Mouse (Mus musculus): ENCODE measurements at regions not wholly inside any gene's neighbourhood (a gene's known extent, or its start where the extent isn't known, plus 50 kb on each side); places are given as distances from the start of the nearest gene placed in this dataset.

GRCm38 (mm10) chr11:84660877-84661276 lies 135.5 kb upstream of the Lhx1 start:
- Histone ChIP-seq H3K4me3 (no peak overlapping the region), H3K9me3 (no peaks in the 10 kb centered on the region), H3K9ac (no peak overlapping the region), H3K27me3 (no peaks in the 10 kb centered on the region), H3K36me3 (no peaks in the 10 kb centered on the region), H3K27ac (no peak overlapping the region), H3K4me1 (peaks cover 8% of the 10 kb centered on the region; the same call in 1 of the 2 replicates), H3K4me2 (replicated peaks) (no peak overlapping the region)
- WGBS, result 2% methylated on average over 8 of the region's 8 CpGs
- ATAC-seq (ENCODE audit: insufficient number of reproducible peaks, insufficient read depth, low FRiP score, low TSS enrichment), result 0 out of 2 replicates have a peak, but pooled peaks have one; percentile 28

GRCm38 (mm10) chr11:84659370-84659937 lies 134.1 kb upstream of the Lhx1 start:
- Histone ChIP-seq H3K4me2 (replicated peaks) (no peak overlapping the region), H3K4me1 (peaks cover 8% of the 10 kb centered on the region; the same call in 1 of the 2 replicates), H3K9me3 (no peaks in the 10 kb centered on the region), H3K27me3 (no peaks in the 10 kb centered on the region), H3K27ac (no peak overlapping the region), H3K36me3 (no peaks in the 10 kb centered on the region), H3K9ac (no peak overlapping the region), H3K4me3 (no peak overlapping the region)
- ATAC-seq (ENCODE audit: insufficient number of reproducible peaks, insufficient read depth, low FRiP score, low TSS enrichment), result no peak
- WGBS, result 71% methylated on average over 7 of the region's 7 CpGs

- Histone ChIP-seq H3K27me3 (peaks cover 6% of the 10 kb centered on the region), H3K27ac (no peak overlapping the region), H3K4me3 (no peak overlapping the region), H3K36me3 (no peaks in the 10 kb centered on the region), H3K9ac (no peak overlapping the region), H3K4me2 (replicated peaks) (no peak overlapping the region), H3K4me1 (peaks cover 4% of the 10 kb centered on the region; the same call in 1 of the 2 replicates), H3K9me3 (no peaks in the 10 kb centered on the region)
- no peak for ATAC-seq (ENCODE audit: insufficient number of reproducible peaks, insufficient read depth, low FRiP score, low TSS enrichment)
- WGBS, result 26% methylated on average over 8 of the region's 8 CpGs
Measured at GRCm38 (mm10) chr11:84653481-84653880, 128.1 kb upstream of the Lhx1 start.

- H3K4me3 ChIP-seq, result no peak overlapping the region
- ATAC-seq (ENCODE audit: insufficient number of reproducible peaks, insufficient read depth, low FRiP score, low TSS enrichment), result no peak
- no peak overlapping the region for H3K27ac ChIP-seq
- peaks cover 4% of the 10 kb centered on the region; the same call in 1 of the 2 replicates for H3K4me1 ChIP-seq
- H3K9ac ChIP-seq, result no peak overlapping the region
- peaks cover 17% of the 10 kb centered on the region for H3K27me3 ChIP-seq
- peaks cover 5% of the 10 kb centered on the region; the same call in 1 of the 2 replicates for H3K9me3 ChIP-seq
- no peak overlapping the region for H3K4me2 ChIP-seq (replicated peaks)
- 94% methylated on average over 5 of the region's 5 CpGs for WGBS
- no peaks in the 10 kb centered on the region for H3K36me3 ChIP-seq
Measured at GRCm38 (mm10) chr11:84648899-84649298, 123.6 kb upstream of the Lhx1 start.

GRCm38 (mm10) chr11:84647104-84647503 lies 121.8 kb upstream of the Lhx1 start:
- WGBS, result 88% methylated on average over 5 of the region's 5 CpGs
- no peaks in the 10 kb centered on the region for H3K4me1 ChIP-seq
- H3K27ac ChIP-seq, result no peak overlapping the region
- ATAC-seq (ENCODE audit: insufficient number of reproducible peaks, insufficient read depth, low FRiP score, low TSS enrichment), result no peak
- no peaks in the 10 kb centered on the region for H3K36me3 ChIP-seq
- no peak overlapping the region for H3K4me3 ChIP-seq
- H3K4me2 ChIP-seq (replicated peaks), result no peak overlapping the region
- peaks cover 33% of the 10 kb centered on the region for H3K27me3 ChIP-seq
- no peak overlapping the region for H3K9ac ChIP-seq
- peaks cover 5% of the 10 kb centered on the region; the same call in 1 of the 2 replicates for H3K9me3 ChIP-seq

- peak overlapping the region; percentile 87 for H3K4me2 ChIP-seq (replicated peaks)
- H3K36me3 ChIP-seq, result no peaks in the 10 kb centered on the region
- peak overlapping the region; percentile 47; the same call in 1 of the 2 replicates for H3K4me3 ChIP-seq
- no peak for ATAC-seq (ENCODE audit: insufficient number of reproducible peaks, insufficient read depth, low FRiP score, low TSS enrichment)
- H3K27me3 ChIP-seq, result peaks cover 56% of the 10 kb centered on the region
- WGBS, result 44% methylated on average over 5 of the region's 5 CpGs
- H3K9me3 ChIP-seq, result peaks cover 5% of the 10 kb centered on the region; the same call in 1 of the 2 replicates
- H3K9ac ChIP-seq, result no peak overlapping the region
- no peaks in the 10 kb centered on the region for H3K4me1 ChIP-seq
- no peak overlapping the region for H3K27ac ChIP-seq
Measured at GRCm38 (mm10) chr11:84643107-84643372, 117.7 kb upstream of the Lhx1 start.

GRCm38 (mm10) chr11:84642300-84643106 lies 117.2 kb upstream of the Lhx1 start:
- peaks cover 61% of the 10 kb centered on the region for H3K27me3 ChIP-seq
- peak overlapping the region; percentile 67 for H3K9ac ChIP-seq
- peak overlapping the region; percentile 47 for H3K4me3 ChIP-seq
- ATAC-seq (ENCODE audit: insufficient number of reproducible peaks, insufficient read depth, low FRiP score, low TSS enrichment), result no peak
- peaks cover 5% of the 10 kb centered on the region; the same call in 1 of the 2 replicates for H3K9me3 ChIP-seq
- no peaks in the 10 kb centered on the region for H3K36me3 ChIP-seq
- H3K27ac ChIP-seq, result no peak overlapping the region
- 3% methylated on average over 55 of the region's 67 CpGs for WGBS
- no peaks in the 10 kb centered on the region for H3K4me1 ChIP-seq
- peak overlapping the region; percentile 87 for H3K4me2 ChIP-seq (replicated peaks)

GRCm38 (mm10) chr11:84641601-84642000 lies 116.3 kb upstream of the Lhx1 start:
- no peaks in the 10 kb centered on the region for H3K36me3 ChIP-seq
- peak overlapping the region; percentile 87; the same call in 1 of the 2 replicates for H3K4me2 ChIP-seq (replicated peaks)
- H3K4me1 ChIP-seq, result no peaks in the 10 kb centered on the region
- H3K4me3 ChIP-seq, result no peak overlapping the region
- no peaks in the 10 kb centered on the region for H3K9me3 ChIP-seq
- no peak overlapping the region for H3K9ac ChIP-seq
- peaks cover 66% of the 10 kb centered on the region for H3K27me3 ChIP-seq
- 22% methylated on average over 5 of the region's 5 CpGs for WGBS
- ATAC-seq (ENCODE audit: insufficient number of reproducible peaks, insufficient read depth, low FRiP score, low TSS enrichment), result no peak
- H3K27ac ChIP-seq, result no peak overlapping the region

GRCm38 (mm10) chr11:84638353-84638752 lies 113.0 kb upstream of the Lhx1 start:
- WGBS, result 21% methylated on average over 9 of the region's 9 CpGs
- Histone ChIP-seq H3K27me3 (peaks cover 52% of the 10 kb centered on the region), H3K36me3 (no peaks in the 10 kb centered on the region), H3K4me3 (no peak overlapping the region), H3K27ac (no peak overlapping the region), H3K4me2 (replicated peaks) (no peak overlapping the region), H3K9me3 (no peaks in the 10 kb centered on the region), H3K4me1 (no peaks in the 10 kb centered on the region), H3K9ac (no peak overlapping the region)
- no peak for ATAC-seq (ENCODE audit: insufficient number of reproducible peaks, insufficient read depth, low FRiP score, low TSS enrichment)

GRCm38 (mm10) chr11:84637268-84637667 lies 111.9 kb upstream of the Lhx1 start:
- no peak; the same call in 1 of the 2 replicates for ATAC-seq (ENCODE audit: insufficient number of reproducible peaks, insufficient read depth, low FRiP score, low TSS enrichment)
- no peak overlapping the region for H3K9ac ChIP-seq
- no peak overlapping the region for H3K4me2 ChIP-seq (replicated peaks)
- H3K9me3 ChIP-seq, result no peaks in the 10 kb centered on the region
- H3K27me3 ChIP-seq, result peaks cover 41% of the 10 kb centered on the region
- 27% methylated on average over 8 of the region's 8 CpGs for WGBS
- H3K4me3 ChIP-seq, result no peak overlapping the region
- no peaks in the 10 kb centered on the region for H3K4me1 ChIP-seq
- no peak overlapping the region for H3K27ac ChIP-seq
- no peaks in the 10 kb centered on the region for H3K36me3 ChIP-seq

- Histone ChIP-seq H3K4me3 (no peak overlapping the region), H3K27ac (no peak overlapping the region), H3K9ac (no peak overlapping the region), H3K27me3 (peaks cover 21% of the 10 kb centered on the region), H3K4me2 (replicated peaks) (no peak overlapping the region), H3K36me3 (no peaks in the 10 kb centered on the region), H3K4me1 (no peaks in the 10 kb centered on the region), H3K9me3 (no peaks in the 10 kb centered on the region)
- no peak for ATAC-seq (ENCODE audit: insufficient number of reproducible peaks, insufficient read depth, low FRiP score, low TSS enrichment)
- 36% methylated on average over 3 of the region's 4 CpGs for WGBS
Measured at GRCm38 (mm10) chr11:84634990-84635389, 109.7 kb upstream of the Lhx1 start.

GRCm38 (mm10) chr11:84633300-84633699 lies 108.0 kb upstream of the Lhx1 start:
- no peak overlapping the region for H3K4me3 ChIP-seq
- H3K9me3 ChIP-seq, result no peaks in the 10 kb centered on the region
- H3K27me3 ChIP-seq, result peaks cover 13% of the 10 kb centered on the region
- no peak for ATAC-seq (ENCODE audit: insufficient number of reproducible peaks, insufficient read depth, low FRiP score, low TSS enrichment)
- no peak overlapping the region for H3K9ac ChIP-seq
- H3K27ac ChIP-seq, result no peak overlapping the region
- no peak overlapping the region for H3K4me2 ChIP-seq (replicated peaks)
- H3K4me1 ChIP-seq, result no peaks in the 10 kb centered on the region
- no peaks in the 10 kb centered on the region for H3K36me3 ChIP-seq
- WGBS, result 55% methylated on average over 8 of the region's 8 CpGs

Data from embryonic facial prominence, embryonic 12.5 days (tissue).